Mouse (Mus musculus) erythroblast, adult 5-6 weeks (primary cell): ENCODE measurements around the gene Map3k14. TPM values are rescaled to one million over a fixed set of nuclear protein-coding genes. Genes with fewer than 3 reads are reported as not detected.

Source experiments
- total RNA-seq, 2 experiments: library from RNA; stranded (forward) in 1 of 2; stranded (reverse) in 1 of 2; fragments of 150-400 nt in 1 of 2; fragments of 200-764, 138-1000 nt in 1 of 2; gene quantifications; 2 replicates each; pipeline versions ENCODE4 v1.2.3 to v1.2.4; 2015 to 2017; ENCODE audit warnings: low replicate concordance in 2 of 2

The Map3k14 gene
- total RNA-seq, 2 experiments from 2014 or later: 2.7 to 4.3 TPM

Other genes with a start within 250 kb of the Map3k14 start
- 17.8 and 31.3 TPM in 2 replicates for gene Nmt1, start 239.3 kb downstream of the Map3k14 start, total RNA-seq (2015; ENCODE audit: low replicate concordance)
- gene Nmt1, start 239.3 kb downstream of the Map3k14 start, total RNA-seq (2017; ENCODE audit: low replicate concordance): 16.9 and 17.3 TPM in 2 replicates
- gene Dcakd, start 239.1 kb downstream of the Map3k14 start, total RNA-seq (2015; ENCODE audit: low replicate concordance): 16.3 and 25.5 TPM in 2 replicates
- gene Dcakd, start 239.1 kb downstream of the Map3k14 start, total RNA-seq (2017; ENCODE audit: low replicate concordance): 6.8 and 26.4 TPM in 2 replicates
- gene Plcd3, start 165.8 kb downstream of the Map3k14 start, total RNA-seq (2015; ENCODE audit: low replicate concordance): not detected in 2 replicates
- gene Plcd3, start 165.8 kb downstream of the Map3k14 start, total RNA-seq (2017; ENCODE audit: low replicate concordance): 0.70 and 1.0 TPM in 2 replicates
- 6.7 and 15.3 TPM in 2 replicates for gene Acbd4, start 165.8 kb downstream of the Map3k14 start, total RNA-seq (2015; ENCODE audit: low replicate concordance)
- 25.0 TPM in 2 replicates for gene Acbd4, start 165.8 kb downstream of the Map3k14 start, total RNA-seq (2017; ENCODE audit: low replicate concordance)
- gene Hexim1, start 151.2 kb downstream of the Map3k14 start, total RNA-seq (2015; ENCODE audit: low replicate concordance): 14.8 and 15.9 TPM in 2 replicates
- 27.9 and 36.7 TPM in 2 replicates for gene Hexim1, start 151.2 kb downstream of the Map3k14 start, total RNA-seq (2017; ENCODE audit: low replicate concordance)
- gene Hexim2, start 135.0 kb downstream of the Map3k14 start, total RNA-seq (2015; ENCODE audit: low replicate concordance): 0.96 and 3.1 TPM in 2 replicates
- 2.4 and 9.5 TPM in 2 replicates for gene Hexim2, start 135.0 kb downstream of the Map3k14 start, total RNA-seq (2017; ENCODE audit: low replicate concordance)
- 70.7 and 93.0 TPM in 2 replicates for gene Fmnl1, start 96.4 kb downstream of the Map3k14 start, total RNA-seq (2015; ENCODE audit: low replicate concordance)
- gene Fmnl1, start 96.4 kb downstream of the Map3k14 start, total RNA-seq (2017; ENCODE audit: low replicate concordance): 8.6 and 16.9 TPM in 2 replicates
- not detected in 2 replicates for gene 1700023F06Rik, start 58.9 kb downstream of the Map3k14 start, total RNA-seq (2015; ENCODE audit: low replicate concordance)
- not detected in 2 replicates for gene 1700023F06Rik, start 58.9 kb downstream of the Map3k14 start, total RNA-seq (2017; ENCODE audit: low replicate concordance)
- not detected in 2 replicates for gene Spata32, start 49.0 kb downstream of the Map3k14 start, total RNA-seq (2015; ENCODE audit: low replicate concordance)
- not detected in 2 replicates for gene Spata32, start 49.0 kb downstream of the Map3k14 start, total RNA-seq (2017; ENCODE audit: low replicate concordance)
- gene Arhgap27, start 96.2 kb upstream of the Map3k14 start, total RNA-seq (2015; ENCODE audit: low replicate concordance): 5.6 and 7.9 TPM in 2 replicates
- 4.9 and 5.7 TPM in 2 replicates for gene Arhgap27, start 96.2 kb upstream of the Map3k14 start, total RNA-seq (2017; ENCODE audit: low replicate concordance)
- gene Plekhm1, start 145.2 kb upstream of the Map3k14 start, total RNA-seq (2015; ENCODE audit: low replicate concordance): 27.9 and 36.4 TPM in 2 replicates
- gene Plekhm1, start 145.2 kb upstream of the Map3k14 start, total RNA-seq (2017; ENCODE audit: low replicate concordance): 25.6 and 25.7 TPM in 2 replicates
- gene Lrrc37a, start 237.1 kb upstream of the Map3k14 start, total RNA-seq (2015; ENCODE audit: low replicate concordance): not detected in 2 replicates
- gene Lrrc37a, start 237.1 kb upstream of the Map3k14 start, total RNA-seq (2017; ENCODE audit: low replicate concordance): not detected in 2 replicates